Mouse (Mus musculus) E14TG2a.4 (cell line): ENCODE results near the gene Rif1.

Source experiments
- CTCF ChIP-seq: conservative IDR thresholded peaks from 2 replicates; pipeline ENCODE4 v1.5.1; 2014; ENCODE audit warnings: low read length
- NANOG ChIP-seq: IDR thresholded peaks from 2 replicates; pipeline ENCODE4 v1.6.1; 2014; ENCODE audit warnings: borderline replicate concordance, low read length, mixed read lengths
- POU5F1 ChIP-seq: IDR thresholded peaks from 2 replicates; pipeline ENCODE4 v1.6.1; 2014; ENCODE audit warnings: low read length, borderline replicate concordance

GRCm38 (mm10) chr2:52052335-52052734 lies 20.3 kb upstream of the Rif1 start:
- TF ChIP-seq CTCF, result no peak
- no peak for TF ChIP-seq POU5F1
- no peak for TF ChIP-seq NANOG
